Mouse (Mus musculus): ENCODE measurements at regions not wholly inside any gene's neighbourhood (a gene's known extent, or its start where the extent isn't known, plus 50 kb on each side); places are given as distances from the start of the nearest gene placed in this dataset.
A peak's percentile ranks its signal among the peaks of the same experiment; 100 is the strongest.

GRCm38 (mm10) chr14:46088968-46089691 lies 290.1 kb upstream of the Gm15217 start:
- H3K4me3 ChIP-seq (replicated peaks): no peak overlapping the region
- no peaks in the 10 kb centered on the region for H3K36me3 ChIP-seq
- H3K27me3 ChIP-seq: no peaks in the 10 kb centered on the region
- no peak overlapping the region for H3K27ac ChIP-seq (replicated peaks)
- 43% methylated on average over 12 of the region's 12 CpGs for WGBS
- ATAC-seq (ENCODE audit: insufficient number of reproducible peaks, low FRiP score, low TSS enrichment, low read depth): no peak; the same call in 1 of the 2 replicates
- no peak overlapping the region for H3K9ac ChIP-seq
- H3K4me2 ChIP-seq (replicated peaks): no peak overlapping the region
- H3K4me1 ChIP-seq: 0 out of 2 replicates have a peak, but pooled peaks cover 3% of the 10 kb centered on the region
- H3K9me3 ChIP-seq (replicated peaks): no peaks in the 10 kb centered on the region

- Histone ChIP-seq H3K9me3 (replicated peaks) (no peaks in the 10 kb centered on the region), H3K27ac (replicated peaks) (no peak overlapping the region), H3K36me3 (no peaks in the 10 kb centered on the region), H3K9ac (no peak overlapping the region), H3K27me3 (no peaks in the 10 kb centered on the region), H3K4me2 (replicated peaks) (no peak overlapping the region), H3K4me3 (replicated peaks) (no peak overlapping the region), H3K4me1 (no peaks in the 10 kb centered on the region)
- 39% methylated on average over 3 of the region's 3 CpGs for WGBS
- ATAC-seq (ENCODE audit: insufficient number of reproducible peaks, low FRiP score, low TSS enrichment, low read depth): no peak
Observed at GRCm38 (mm10) chr14:46115950-46116349, 263.3 kb upstream of the Gm15217 start.

- 86% methylated on average over 1 of the region's 1 CpGs for WGBS
- no peak overlapping the region for H3K27ac ChIP-seq (replicated peaks)
- no peaks in the 10 kb centered on the region for H3K9me3 ChIP-seq (replicated peaks)
- no peak overlapping the region for H3K4me3 ChIP-seq (replicated peaks)
- no peak for ATAC-seq (ENCODE audit: insufficient number of reproducible peaks, low FRiP score, low TSS enrichment, low read depth)
- no peaks in the 10 kb centered on the region for H3K36me3 ChIP-seq
- H3K4me1 ChIP-seq: no peaks in the 10 kb centered on the region
- no peak overlapping the region for H3K9ac ChIP-seq
- H3K27me3 ChIP-seq: no peaks in the 10 kb centered on the region
- no peak overlapping the region for H3K4me2 ChIP-seq (replicated peaks)
Observed at GRCm38 (mm10) chr14:46126541-46126940, 252.7 kb upstream of the Gm15217 start.

GRCm38 (mm10) chr14:46129762-46130161 lies 249.5 kb upstream of the Gm15217 start:
- WGBS: 57% methylated on average over 3 of the region's 3 CpGs
- Histone ChIP-seq H3K4me1 (no peaks in the 10 kb centered on the region), H3K27me3 (no peaks in the 10 kb centered on the region), H3K9me3 (replicated peaks) (no peaks in the 10 kb centered on the region), H3K4me2 (replicated peaks) (no peak overlapping the region), H3K27ac (replicated peaks) (no peak overlapping the region), H3K36me3 (no peaks in the 10 kb centered on the region), H3K9ac (no peak overlapping the region), H3K4me3 (replicated peaks) (no peak overlapping the region)
- no peak for ATAC-seq (ENCODE audit: insufficient number of reproducible peaks, low FRiP score, low TSS enrichment, low read depth)

DNA sequence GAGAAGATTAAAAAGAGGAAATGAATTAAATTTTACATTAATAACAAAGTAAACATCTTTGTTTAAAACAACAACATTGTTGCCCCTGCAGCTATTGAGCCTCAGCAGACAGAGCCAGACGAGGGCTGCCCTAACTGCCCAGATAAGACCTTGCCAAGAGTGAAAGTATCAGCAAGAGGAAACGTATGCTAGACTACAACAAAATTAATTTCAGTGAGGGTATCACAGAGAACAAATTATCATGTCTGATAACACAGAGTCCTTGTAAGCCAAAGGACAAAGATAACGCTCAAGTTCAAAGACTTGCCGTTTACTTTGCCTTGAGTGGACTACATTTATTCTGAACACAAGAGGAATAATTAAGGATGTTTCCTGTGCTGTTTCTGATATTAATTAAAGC lies 235.0 kb upstream of the Gm15217 start:
- Histone ChIP-seq H3K4me2 (replicated peaks) (no peak overlapping the region), H3K9ac (no peak overlapping the region), H3K9me3 (replicated peaks) (no peaks in the 10 kb centered on the region), H3K36me3 (no peaks in the 10 kb centered on the region), H3K4me3 (replicated peaks) (no peak overlapping the region), H3K4me1 (peaks cover 11% of the 10 kb centered on the region), H3K27ac (replicated peaks) (no peak overlapping the region), H3K27me3 (no peaks in the 10 kb centered on the region)
- ATAC-seq (ENCODE audit: insufficient number of reproducible peaks, low FRiP score, low TSS enrichment, low read depth): no peak
- WGBS: 55% methylated on average over 4 of the region's 4 CpGs

- peaks cover 15% of the 10 kb centered on the region for H3K4me1 ChIP-seq
- ATAC-seq (ENCODE audit: insufficient number of reproducible peaks, low FRiP score, low TSS enrichment, low read depth): no peak
- H3K4me3 ChIP-seq (replicated peaks): no peak overlapping the region
- H3K4me2 ChIP-seq (replicated peaks): no peak overlapping the region
- 52% methylated on average over 6 of the region's 6 CpGs for WGBS
- no peak overlapping the region for H3K27ac ChIP-seq (replicated peaks)
- no peaks in the 10 kb centered on the region for H3K9me3 ChIP-seq (replicated peaks)
- no peak overlapping the region for H3K9ac ChIP-seq
- no peaks in the 10 kb centered on the region for H3K27me3 ChIP-seq
- no peaks in the 10 kb centered on the region for H3K36me3 ChIP-seq
Observed at GRCm38 (mm10) chr14:46144707-46145106, 234.5 kb upstream of the Gm15217 start.

DNA sequence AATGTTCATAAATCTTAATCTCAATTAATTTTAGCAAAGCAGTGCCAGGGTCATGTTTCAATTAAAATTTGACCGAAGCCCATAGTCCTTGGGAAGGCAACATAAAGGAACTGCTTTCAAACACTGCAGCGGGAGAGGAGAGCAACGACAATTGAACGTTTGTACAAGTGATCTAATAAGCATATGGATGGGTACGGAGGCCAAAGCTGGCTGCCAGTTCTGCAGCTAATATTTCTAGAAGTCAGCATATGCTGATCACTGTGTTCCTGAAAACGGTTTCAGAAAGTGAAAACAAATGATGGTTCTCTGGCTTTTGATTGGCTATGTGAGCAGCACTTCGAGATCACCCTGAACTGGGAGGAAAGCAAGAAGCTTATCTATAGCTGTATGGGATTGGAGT lies 233.6 kb upstream of the Gm15217 start:
- H3K27me3 ChIP-seq: no peaks in the 10 kb centered on the region
- no peak overlapping the region for H3K4me3 ChIP-seq (replicated peaks)
- 42% methylated on average over 7 of the region's 7 CpGs for WGBS
- no peak overlapping the region for H3K9ac ChIP-seq
- no peak overlapping the region for H3K4me2 ChIP-seq (replicated peaks)
- no peak for ATAC-seq (ENCODE audit: insufficient number of reproducible peaks, low FRiP score, low TSS enrichment, low read depth)
- H3K36me3 ChIP-seq: no peaks in the 10 kb centered on the region
- H3K9me3 ChIP-seq (replicated peaks): no peaks in the 10 kb centered on the region
- H3K4me1 ChIP-seq: peaks cover 15% of the 10 kb centered on the region
- no peak overlapping the region for H3K27ac ChIP-seq (replicated peaks)

DNA sequence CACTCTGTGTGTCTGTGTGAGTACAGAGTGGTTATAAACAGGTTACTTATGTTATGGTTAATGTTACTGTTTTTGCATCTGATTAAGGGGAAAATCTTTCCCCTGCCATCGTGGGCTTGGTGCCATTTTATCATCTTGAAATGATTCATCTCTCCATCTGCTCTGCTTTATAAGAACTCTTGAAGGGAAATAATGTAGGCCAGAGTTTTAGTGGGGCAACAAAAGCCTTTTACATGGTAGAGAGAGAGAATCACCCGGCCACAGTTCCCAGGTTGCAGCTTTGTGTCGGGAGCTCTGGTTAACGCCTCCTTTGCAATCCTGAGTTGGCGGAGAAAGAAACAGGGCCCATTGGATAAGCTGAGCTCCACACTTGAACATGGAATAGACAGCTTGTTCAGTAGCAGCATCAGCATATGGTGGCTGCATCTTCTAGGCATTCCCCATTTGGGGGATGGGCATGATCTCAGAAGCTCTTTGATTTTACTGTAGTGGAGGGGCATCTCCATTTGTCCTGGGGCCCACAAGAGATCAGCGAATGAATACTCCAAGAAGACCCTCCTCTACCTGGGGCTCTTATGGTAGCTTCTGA lies 230.0 kb upstream of the Gm15217 start:
- ATAC-seq (ENCODE audit: insufficient number of reproducible peaks, low FRiP score, low TSS enrichment, low read depth): no peak
- Histone ChIP-seq H3K9ac (no peak overlapping the region), H3K4me1 (peaks cover 15% of the 10 kb centered on the region), H3K4me2 (replicated peaks) (no peak overlapping the region), H3K27ac (replicated peaks) (no peak overlapping the region), H3K27me3 (no peaks in the 10 kb centered on the region), H3K9me3 (replicated peaks) (no peaks in the 10 kb centered on the region), H3K36me3 (no peaks in the 10 kb centered on the region), H3K4me3 (replicated peaks) (no peak overlapping the region)
- 55% methylated on average over 6 of the region's 6 CpGs for WGBS

DNA sequence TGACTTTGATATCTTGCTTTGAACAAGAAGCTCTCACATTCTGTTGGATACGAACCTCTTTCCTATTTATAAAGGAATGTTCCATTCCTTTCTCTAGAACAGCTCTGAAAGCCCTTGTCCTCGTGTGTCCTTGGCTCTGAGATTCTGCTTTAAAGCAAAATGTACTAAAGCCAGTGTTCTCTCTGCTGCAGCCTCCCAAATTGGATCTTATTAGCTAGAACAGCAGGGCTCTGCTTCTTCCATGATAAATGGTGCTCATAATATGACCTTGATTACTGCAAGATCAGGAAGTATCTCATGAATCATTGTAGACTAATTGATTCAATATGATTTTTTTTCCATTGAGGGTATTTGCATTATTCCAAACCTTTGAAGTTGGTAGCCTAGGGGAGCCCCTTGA lies 220.5 kb upstream of the Gm15217 start:
- no peak overlapping the region for H3K4me2 ChIP-seq (replicated peaks)
- 45% methylated on average over 2 of the region's 2 CpGs for WGBS
- no peak overlapping the region for H3K9ac ChIP-seq
- no peaks in the 10 kb centered on the region for H3K27me3 ChIP-seq
- no peaks in the 10 kb centered on the region for H3K9me3 ChIP-seq (replicated peaks)
- no peak overlapping the region for H3K27ac ChIP-seq (replicated peaks)
- no peaks in the 10 kb centered on the region for H3K4me1 ChIP-seq
- no peaks in the 10 kb centered on the region for H3K36me3 ChIP-seq
- H3K4me3 ChIP-seq (replicated peaks): no peak overlapping the region
- ATAC-seq (ENCODE audit: insufficient number of reproducible peaks, low FRiP score, low TSS enrichment, low read depth): no peak

DNA sequence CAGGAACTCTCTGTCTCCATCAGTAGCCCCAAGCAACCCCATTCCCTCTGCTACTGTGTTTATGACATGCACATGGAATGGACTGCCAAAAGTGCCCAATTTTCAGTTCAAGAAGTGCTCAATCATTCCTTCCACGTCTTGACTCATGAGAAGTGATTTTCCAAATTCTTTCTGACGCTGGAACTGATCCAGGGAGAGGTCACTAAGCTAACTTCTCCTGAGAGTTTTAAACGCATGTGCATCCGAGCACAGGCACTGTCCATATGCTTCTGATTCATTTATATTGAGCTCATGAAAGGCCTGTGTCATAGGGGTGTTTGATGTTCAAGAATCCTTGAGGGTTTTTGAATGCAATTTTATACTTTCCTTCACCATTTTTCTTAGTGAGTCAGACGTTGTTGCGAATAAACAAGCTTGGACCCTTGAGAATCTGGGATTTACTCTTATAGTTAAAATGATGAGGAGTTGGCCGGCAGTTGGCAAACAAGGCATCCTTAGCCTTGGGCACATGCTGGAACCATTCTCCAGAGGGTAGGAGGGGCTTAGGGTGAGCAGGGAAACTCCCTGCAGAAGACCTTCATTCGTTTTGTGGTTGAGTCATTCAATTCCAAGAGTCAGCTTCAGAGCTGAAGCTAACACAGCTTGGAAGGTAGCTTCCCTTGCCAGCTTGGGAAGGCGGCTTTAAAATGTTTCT lies 206.9 kb upstream of the Gm15217 start:
- no peaks in the 10 kb centered on the region for H3K27me3 ChIP-seq
- H3K4me3 ChIP-seq (replicated peaks): no peak overlapping the region
- H3K9me3 ChIP-seq (replicated peaks): no peaks in the 10 kb centered on the region
- ATAC-seq (ENCODE audit: insufficient number of reproducible peaks, low FRiP score, low TSS enrichment, low read depth): no peak; the same call in 1 of the 2 replicates
- WGBS: 25% methylated on average over 9 of the region's 9 CpGs
- peak overlapping the region; percentile 45 for H3K27ac ChIP-seq (replicated peaks)
- H3K4me1 ChIP-seq: peaks cover 29% of the 10 kb centered on the region
- H3K9ac ChIP-seq: no peak overlapping the region
- H3K4me2 ChIP-seq (replicated peaks): no peak overlapping the region
- no peaks in the 10 kb centered on the region for H3K36me3 ChIP-seq

DNA sequence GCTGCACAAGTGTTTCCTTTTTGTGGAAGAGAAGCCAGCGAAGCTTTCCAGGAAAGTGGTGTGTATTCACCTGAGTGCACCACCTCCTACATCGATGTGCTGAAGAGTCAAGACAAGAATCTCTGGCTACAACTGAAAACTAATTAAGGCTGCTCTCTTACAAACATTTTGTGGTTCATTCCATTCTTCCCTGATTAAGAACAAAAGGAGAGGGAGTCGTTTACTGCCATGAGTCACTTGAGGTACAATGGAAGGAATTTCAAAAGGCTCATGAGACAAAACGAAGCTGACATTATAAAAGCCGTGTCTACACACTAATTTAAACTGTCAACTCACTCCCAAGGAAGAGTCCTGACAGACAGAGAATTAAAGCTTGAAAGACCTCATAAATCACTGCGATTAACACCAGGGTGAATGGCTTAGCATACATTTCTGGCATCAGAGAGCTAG lies 206.3 kb upstream of the Gm15217 start:
- H3K4me3 ChIP-seq (replicated peaks): no peak overlapping the region
- WGBS: 29% methylated on average over 6 of the region's 6 CpGs
- H3K4me2 ChIP-seq (replicated peaks): no peak overlapping the region
- peak overlapping the region; percentile 45 for H3K27ac ChIP-seq (replicated peaks)
- ATAC-seq (ENCODE audit: insufficient number of reproducible peaks, low FRiP score, low TSS enrichment, low read depth): no peak
- no peaks in the 10 kb centered on the region for H3K36me3 ChIP-seq
- peaks cover 29% of the 10 kb centered on the region for H3K4me1 ChIP-seq
- H3K9me3 ChIP-seq (replicated peaks): no peaks in the 10 kb centered on the region
- H3K27me3 ChIP-seq: no peaks in the 10 kb centered on the region
- no peak overlapping the region for H3K9ac ChIP-seq
